Mouse (Mus musculus) embryonic facial prominence, embryonic 15.5 days (tissue): ENCODE results near the gene Mdm2. TPM values are rescaled to one million over a fixed set of nuclear protein-coding genes. Genes with fewer than 3 reads are reported as not detected.

ENCODE experiments used
- ATAC-seq: fragments of 200-750 bp; cut with Nextera tagmentation; 2 replicates; pipeline ENCODE4 v1.8.0; 2017; ENCODE audit warnings: low read depth, moderate TSS enrichment; ENCODE audit not compliant: insufficient number of reproducible peaks, low FRiP score, low TSS enrichment
- H3K27ac ChIP-seq: fragments of 300-500 bp; sonication (generic); replicated peaks from 2 replicates; pipeline ENCODE4 v1.5.1; 2015; ENCODE audit warnings: mild to moderate bottlenecking, inconsistent platforms
- H3K27me3 ChIP-seq: fragments of 300-500 bp; sonication (generic); 2 replicates; pipeline ENCODE4 v1.6.1; 2015; ENCODE audit warnings: inconsistent platforms
- H3K36me3 ChIP-seq: fragments of 300-500 bp; sonication (generic); 2 replicates; pipeline ENCODE4 v1.6.1; 2015; ENCODE audit warnings: mild to moderate bottlenecking, inconsistent platforms
- H3K4me1 ChIP-seq: fragments of 300-500 bp; sonication (generic); 2 replicates; pipeline ENCODE4 v1.6.1; 2015; ENCODE audit warnings: inconsistent platforms
- H3K4me2 ChIP-seq: fragments of 300-500 bp; sonication (generic); replicated peaks from 2 replicates; pipeline ENCODE4 v1.6.1; 2015; ENCODE audit warnings: mild to moderate bottlenecking, inconsistent platforms
- H3K4me3 ChIP-seq: fragments of 300-500 bp; sonication (generic); replicated peaks from 2 replicates; pipeline ENCODE4 v1.5.1; 2015; ENCODE audit warnings: mild to moderate bottlenecking, inconsistent platforms
- H3K9ac ChIP-seq: fragments of 300-500 bp; sonication (generic); 2 replicates; pipeline ENCODE4 v1.6.1; 2015; ENCODE audit warnings: inconsistent platforms
- H3K9me3 ChIP-seq: fragments of 300-500 bp; sonication (generic); replicated peaks from 2 replicates; pipeline ENCODE4 v1.6.1; 2016; ENCODE audit warnings: inconsistent platforms
- WGBS: fragments of 180-500 bp; shearing (Covaris S2); methylation state at CpG from one replicate; pipeline ENCODE4 v1.1.7; 2015; 5-methylcytosine and 5-hydroxymethylcytosine counted together
- polyA plus RNA-seq: library from polyadenylated mRNA; unstranded; fragments of >200 nt; fragmentation: Nextera tagmentation; extraction: Ambion mirVana; gene quantifications from 2 replicates; pipeline ENCODE4 v1.2.1, GENCODE M21; 2015

Gene Mdm2
- polyA plus RNA-seq, 1 experiment from 2014 or later, result 57.8 TPM

- no peak overlapping the region for H3K4me3 ChIP-seq
- no peaks in the 10 kb centered on the region for H3K9me3 ChIP-seq
- peaks cover 20% of the 10 kb centered on the region; the same call in 1 of the 2 replicates for H3K36me3 ChIP-seq
- H3K9ac ChIP-seq, result no peak overlapping the region
- H3K27me3 ChIP-seq, result no peaks in the 10 kb centered on the region
- no peak for ATAC-seq
- no peak overlapping the region for H3K27ac ChIP-seq
- no peak overlapping the region for H3K4me2 ChIP-seq
- 0 out of 2 replicates have a peak, but pooled peaks cover 3% of the 10 kb centered on the region for H3K4me1 ChIP-seq
- WGBS, result 83% methylated on average over 19 of the region's 19 CpGs
Observed at GRCm38 (mm10) chr10:117684298-117685170, 26.0 kb downstream of the Mdm2 start.

- Histone ChIP-seq H3K9me3 (no peaks in the 10 kb centered on the region), H3K4me3 (no peak overlapping the region), H3K4me1 (0 out of 2 replicates have a peak, but pooled peaks cover 3% of the 10 kb centered on the region), H3K36me3 (peaks cover 12% of the 10 kb centered on the region; the same call in 1 of the 2 replicates), H3K27ac (no peak overlapping the region), H3K4me2 (no peak overlapping the region), H3K9ac (no peak overlapping the region), H3K27me3 (no peaks in the 10 kb centered on the region)
- WGBS, result 92% methylated on average over 9 of the region's 9 CpGs
- no peak for ATAC-seq
Observed at GRCm38 (mm10) chr10:117683734-117684037, 26.9 kb downstream of the Mdm2 start.

GRCm38 (mm10) chr10:117682858-117683733 lies 27.5 kb downstream of the Mdm2 start:
- Histone ChIP-seq H3K4me3 (no peak overlapping the region), H3K9me3 (no peaks in the 10 kb centered on the region), H3K4me2 (0 out of 2 replicates have a peak overlapping the region, but pooled peaks have one; percentile 6), H3K27ac (no peak overlapping the region), H3K9ac (no peak overlapping the region), H3K4me1 (0 out of 2 replicates have a peak, but pooled peaks cover 3% of the 10 kb centered on the region), H3K27me3 (no peaks in the 10 kb centered on the region), H3K36me3 (0 out of 2 replicates have a peak, but pooled peaks cover 8% of the 10 kb centered on the region)
- ATAC-seq, result no peak
- 63% methylated on average over 30 of the region's 30 CpGs for whole genome bisulfite sequencing

GRCm38 (mm10) chr10:117681999-117682857 lies 28.3 kb downstream of the Mdm2 start:
- Histone ChIP-seq H3K9me3 (no peaks in the 10 kb centered on the region), H3K9ac (no peak overlapping the region), H3K4me1 (0 out of 2 replicates have a peak, but pooled peaks cover 3% of the 10 kb centered on the region), H3K4me3 (no peak overlapping the region), H3K27ac (no peak overlapping the region), H3K4me2 (no peak overlapping the region), H3K36me3 (no peaks in the 10 kb centered on the region), H3K27me3 (no peaks in the 10 kb centered on the region)
- WGBS, result 68% methylated on average over 14 of the region's 14 CpGs
- no peak for ATAC-seq

- no peak overlapping the region for H3K27ac ChIP-seq
- H3K9ac ChIP-seq, result no peak overlapping the region
- no peaks in the 10 kb centered on the region for H3K36me3 ChIP-seq
- WGBS, result 87% methylated on average over 3 of the region's 3 CpGs
- H3K4me1 ChIP-seq, result peaks cover 7% of the 10 kb centered on the region; the same call in 1 of the 2 replicates
- H3K4me3 ChIP-seq, result no peak overlapping the region
- H3K4me2 ChIP-seq, result no peak overlapping the region
- H3K9me3 ChIP-seq, result no peaks in the 10 kb centered on the region
- H3K27me3 ChIP-seq, result no peaks in the 10 kb centered on the region
- ATAC-seq, result no peak
Observed at GRCm38 (mm10) chr10:117681543-117681942, 29.0 kb downstream of the Mdm2 start.

- Histone ChIP-seq H3K36me3 (no peaks in the 10 kb centered on the region), H3K4me2 (no peak overlapping the region), H3K9me3 (no peaks in the 10 kb centered on the region), H3K27me3 (no peaks in the 10 kb centered on the region), H3K27ac (no peak overlapping the region), H3K4me1 (peaks cover 12% of the 10 kb centered on the region), H3K9ac (no peak overlapping the region), H3K4me3 (no peak overlapping the region)
- ATAC-seq, result no peak
- WGBS, result 81% methylated on average over 12 of the region's 12 CpGs
Observed at GRCm38 (mm10) chr10:117680868-117681513, 29.6 kb downstream of the Mdm2 start.

GRCm38 (mm10) chr10:117679963-117680473 lies 30.5 kb downstream of the Mdm2 start:
- Histone ChIP-seq H3K4me1 (peaks cover 19% of the 10 kb centered on the region), H3K9me3 (no peaks in the 10 kb centered on the region), H3K4me2 (no peak overlapping the region), H3K4me3 (no peak overlapping the region), H3K9ac (no peak overlapping the region), H3K36me3 (no peaks in the 10 kb centered on the region), H3K27me3 (no peaks in the 10 kb centered on the region), H3K27ac (no peak overlapping the region)
- no peak for ATAC-seq
- WGBS, result 92% methylated on average over 14 of the region's 14 CpGs

GRCm38 (mm10) chr10:117679029-117679686 lies 31.4 kb downstream of the Mdm2 start:
- 83% methylated on average over 5 of the region's 5 CpGs for WGBS
- Histone ChIP-seq H3K4me2 (no peak overlapping the region), H3K9me3 (no peaks in the 10 kb centered on the region), H3K4me3 (no peak overlapping the region), H3K36me3 (no peaks in the 10 kb centered on the region), H3K27me3 (no peaks in the 10 kb centered on the region), H3K4me1 (peaks cover 19% of the 10 kb centered on the region), H3K9ac (no peak overlapping the region), H3K27ac (no peak overlapping the region)
- ATAC-seq, result no peak

- Histone ChIP-seq H3K4me1 (peaks cover 19% of the 10 kb centered on the region), H3K4me2 (no peak overlapping the region), H3K9ac (no peak overlapping the region), H3K27ac (no peak overlapping the region), H3K9me3 (no peaks in the 10 kb centered on the region), H3K4me3 (no peak overlapping the region), H3K36me3 (no peaks in the 10 kb centered on the region), H3K27me3 (no peaks in the 10 kb centered on the region)
- no peak for ATAC-seq
- WGBS, result 78% methylated on average over 5 of the region's 5 CpGs
Observed at GRCm38 (mm10) chr10:117678357-117678756, 32.2 kb downstream of the Mdm2 start.
